In the genomic region with DNA sequence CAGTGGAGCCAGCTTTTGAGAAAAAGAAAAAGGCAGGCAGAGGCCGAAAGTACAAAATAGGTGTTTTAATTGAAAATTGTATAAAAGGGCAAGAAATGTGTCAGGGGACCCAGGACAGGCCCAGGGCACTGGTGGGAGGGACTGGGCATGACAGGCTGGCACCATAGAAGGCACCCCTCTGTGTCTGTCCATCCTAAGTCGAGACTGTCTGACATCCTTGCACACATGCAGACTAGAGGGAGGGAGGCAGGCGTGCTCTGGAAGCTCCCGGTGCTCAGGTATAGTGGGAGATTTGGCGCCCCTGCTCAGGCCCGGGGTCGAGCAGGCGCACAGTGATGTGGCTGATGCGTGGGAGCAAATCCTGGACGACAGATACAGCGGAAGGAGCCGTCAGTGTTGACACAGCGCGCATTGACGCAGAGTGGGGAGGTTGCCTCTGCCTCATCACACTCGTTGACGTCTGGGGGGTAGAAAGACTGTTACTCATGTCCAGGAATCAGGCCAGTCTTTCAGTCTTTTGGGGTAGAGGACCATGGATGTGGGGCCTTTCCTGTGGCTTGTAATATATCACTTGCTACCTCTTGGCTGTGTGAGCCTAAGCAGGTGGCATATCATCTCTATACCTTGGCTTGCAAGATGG, we compare ENCODE assay signal across 32 mouse cellular contexts. TPM values are rescaled to one million over a fixed set of nuclear protein-coding genes. Genes with fewer than 3 reads are reported as not detected.
"Had no signal": no experiment of that assay in that cellular context is flagged by ENCODE, and none has a peak within 500 bp of the region (broad histone marks: within the 10 kb centered on the region; RNA-seq: fewer than 3 reads in every experiment).

No protein-coding gene starts in this region.

- H3K9ac ChIP-seq: heart, embryonic 12.5 days; hindbrain, embryonic 14.5 days; intestine, embryonic 15.5 days; limb, embryonic 12.5 days; liver, embryonic 12.5 days; liver, embryonic 14.5 days had no signal

- DNase-seq: gastrocnemius, postnatal 14 days; gastrocnemius, postnatal 36 days; heart, postnatal 10 days; kidney, adult 18-20 months; kidney, adult 8-10 months; kidney, postnatal 10 days; kidney, postnatal 25 days; kidney, postnatal 4 days had no signal

- H3K27me3 ChIP-seq: intestine, embryonic 15.5 days had no signal

- H3K4me3 ChIP-seq: heart, embryonic 10.5 days; heart, embryonic 12.5 days; intestine, embryonic 15.5 days; layer of hippocampus, adult 2 months; left cerebral cortex, adult 2 months; limb, embryonic 10.5 days; limb, embryonic 12.5 days; liver, embryonic 12.5 days had no signal

- H3K9me3 ChIP-seq: heart, embryonic 10.5 days; heart, embryonic 12.5 days; intestine, embryonic 15.5 days; limb, embryonic 10.5 days; limb, embryonic 12.5 days; liver, embryonic 12.5 days had no signal

- H3K27ac ChIP-seq: heart, embryonic 10.5 days; hindbrain, embryonic 14.5 days; intestine, embryonic 15.5 days; layer of hippocampus, adult 2 months; left cerebral cortex, adult 2 months; limb, embryonic 10.5 days; limb, embryonic 12.5 days; liver, embryonic 12.5 days; liver, embryonic 14.5 days had no signal

- H3K36me3 ChIP-seq: heart, embryonic 10.5 days; limb, embryonic 10.5 days; limb, embryonic 12.5 days; liver, embryonic 12.5 days had no signal

RNA-seq across cellular contexts. Expression of a gene that starts 32.3 kb away (rescaled TPM):
- total RNA-seq: hematopoietic stem cell, adult 5-6 weeks had no signal

RNA-seq across cellular contexts. Expression of a gene that starts 52.0 kb away (rescaled TPM):
- total RNA-seq: gastrocnemius, postnatal 36 days; heart, adult 18-20 months; heart, adult 8-10 months; heart, postnatal 25 days; hematopoietic stem cell, adult 5-6 weeks; layer of hippocampus, adult 2 months; layer of hippocampus, postnatal 10 days; layer of hippocampus, postnatal 25 days; left cerebral cortex, adult 2 months; left cerebral cortex, postnatal 14 days; left cerebral cortex, postnatal 36 days; liver, adult 2 months had no signal
- polyA plus RNA-seq: gonadal fat pad, adult 2 months; heart, embryonic 14.5 days; heart, embryonic 16.5 days; hindbrain, embryonic 14.5 days; hindbrain, embryonic 16.5 days; limb, embryonic 10.5 days; limb, embryonic 12.5 days; limb, embryonic 14.5 days; liver, adult 2 months; liver, embryonic 12.5 days had no signal
